Mouse (Mus musculus) heart, embryonic 14.5 days (tissue): Measurements from ENCODE around the gene 9230102O04Rik. TPM values are rescaled to one million over a fixed set of nuclear protein-coding genes. Genes with fewer than 3 reads are reported as not detected.

Experiments
- ATAC-seq: fragments of 200-750 bp; cut with Nextera tagmentation; 2 replicates; pipeline ENCODE4 v1.8.0; 2017; ENCODE audit warnings: low read depth, moderate TSS enrichment; ENCODE audit not compliant: insufficient number of reproducible peaks, insufficient read depth, low FRiP score
- H3K27ac ChIP-seq, 2 experiments: fragments of 200-500 bp in 1 of 2; fragments of 300-500 bp in 1 of 2; sonication (generic) in 1 of 2; replicated peaks in 1 of 2; 2 replicates each; pipeline ENCODE4 v1.5.1; 2012 to 2014; ENCODE audit warnings: low read depth in 2 of 2, low read length in 2 of 2, control low read depth in 1 of 2, mild to moderate bottlenecking in 1 of 2, mixed read lengths in 1 of 2; ENCODE audit not compliant: control insufficient read depth in 1 of 2, insufficient read depth in 1 of 2
- H3K27me3 ChIP-seq: fragments of 300-500 bp; sonication (generic); 2 replicates; pipeline ENCODE4 v1.6.1; 2014; ENCODE audit warnings: mild to moderate bottlenecking, low read length, control low read depth; ENCODE audit not compliant: control insufficient read depth, insufficient read depth
- H3K36me3 ChIP-seq: fragments of 300-500 bp; sonication (generic); 2 replicates; pipeline ENCODE4 v1.6.1; 2014; ENCODE audit warnings: mild to moderate bottlenecking, control low read depth, low read length, mixed read lengths; ENCODE audit not compliant: control insufficient read depth, insufficient read depth
- H3K4me1 ChIP-seq, 2 experiments: fragments of 200-500 bp in 1 of 2; fragments of 300-500 bp in 1 of 2; sonication (generic) in 1 of 2; 2 replicates each; pipeline ENCODE4 v1.6.1; 2012 to 2014; ENCODE audit warnings: low read length in 2 of 2, control low read depth in 1 of 2, mixed read lengths in 1 of 2; ENCODE audit not compliant: control insufficient read depth in 2 of 2, insufficient read depth in 2 of 2
- H3K4me2 ChIP-seq: fragments of 300-500 bp; sonication (generic); 2 replicates; pipeline ENCODE4 v1.6.1; 2014; ENCODE audit warnings: mild to moderate bottlenecking, low read length
- H3K4me3 ChIP-seq, 2 experiments: fragments of 200-500 bp in 1 of 2; fragments of 300-500 bp in 1 of 2; sonication (generic) in 1 of 2; 2 replicates each; pipeline ENCODE4 v1.5.1; 2012 to 2014; ENCODE audit warnings: low read length in 2 of 2, mild to moderate bottlenecking in 2 of 2, control low read depth in 1 of 2, low read depth in 1 of 2, moderate library complexity in 1 of 2; ENCODE audit not compliant: control insufficient read depth in 1 of 2, insufficient read depth in 1 of 2
- H3K9ac ChIP-seq: fragments of 300-500 bp; sonication (generic); 2 replicates; pipeline ENCODE4 v1.6.1; 2014; ENCODE audit warnings: mild to moderate bottlenecking, low read length
- H3K9me3 ChIP-seq: fragments of 300-500 bp; sonication (generic); 2 replicates; pipeline ENCODE4 v1.6.1; 2016; ENCODE audit warnings: low read length, control low read depth; ENCODE audit not compliant: control insufficient read depth
- WGBS: fragments of 180-500 bp; shearing (Covaris S2); extraction: QIAGEN DNeasy Blood & Tissue Kit; methylation state at CpG from one replicate; pipeline ENCODE4 v1.1.7; 2014; 5-methylcytosine and 5-hydroxymethylcytosine counted together
- polyA plus RNA-seq: library from polyadenylated mRNA; unstranded; fragments of >200 nt; fragmentation: Nextera tagmentation; extraction: Ambion mirVana; gene quantifications from 2 replicates; pipeline ENCODE4 v1.2.1, GENCODE M21; 2014

Gene 9230102O04Rik
- polyA plus RNA-seq, 1 experiment from 2014 or later: not detected

- Histone ChIP-seq H3K9ac (no peak overlapping the region), H3K4me1 (peaks cover 7 to 28% of the 10 kb centered on the region in 2 experiments), H3K27me3 (peaks cover 79% of the 10 kb centered on the region), H3K27ac (no peak overlapping the region), H3K4me2 (peak overlapping the region; percentile 95), H3K4me3 (peak overlapping the region; percentile 38 to 55; a peak in 3 of 4 replicates), H3K36me3 (no peaks in the 10 kb centered on the region), H3K9me3 (no peaks in the 10 kb centered on the region)
- WGBS: 3% methylated on average over 27 of the region's 27 CpGs
- no peak for ATAC-seq
Measured at GRCm38 (mm10) chr2:9883803-9884532, 5.4 kb downstream of the 9230102O04Rik start.

GRCm38 (mm10) chr2:9882926-9883802 is 6.2 kb downstream of the 9230102O04Rik start:
- no peak overlapping the region for H3K27ac ChIP-seq
- peak overlapping the region; percentile 38 to 55 for H3K4me3 ChIP-seq
- ATAC-seq: no peak
- no peak overlapping the region; the same call in 1 of the 2 replicates for H3K9ac ChIP-seq
- H3K36me3 ChIP-seq: no peaks in the 10 kb centered on the region
- peaks cover 7 to 29% of the 10 kb centered on the region in 2 experiments for H3K4me1 ChIP-seq
- peak overlapping the region; percentile 95 for H3K4me2 ChIP-seq
- peaks cover 71% of the 10 kb centered on the region for H3K27me3 ChIP-seq
- WGBS: under 1% methylated on average over 43 of the region's 43 CpGs
- H3K9me3 ChIP-seq: no peaks in the 10 kb centered on the region

GRCm38 (mm10) chr2:9882371-9882925 is 6.9 kb downstream of the 9230102O04Rik start:
- peaks cover 8 to 35% of the 10 kb centered on the region in 2 experiments for H3K4me1 ChIP-seq
- no peaks in the 10 kb centered on the region for H3K9me3 ChIP-seq
- peaks cover 65% of the 10 kb centered on the region for H3K27me3 ChIP-seq
- H3K4me3 ChIP-seq: peak overlapping the region; percentile 38 to 55
- H3K9ac ChIP-seq: peak overlapping the region; percentile 46; the same call in 1 of the 2 replicates
- H3K36me3 ChIP-seq: no peaks in the 10 kb centered on the region
- WGBS: 1% methylated on average over 39 of the region's 39 CpGs
- no peak for ATAC-seq
- no peak overlapping the region for H3K27ac ChIP-seq
- H3K4me2 ChIP-seq: peak overlapping the region; percentile 95

- Histone ChIP-seq H3K4me2 (peak overlapping the region; percentile 95), H3K4me3 (peak overlapping the region; percentile 38 to 55), H3K27me3 (peaks cover 56% of the 10 kb centered on the region), H3K27ac (peak overlapping the region in 1 of 2 experiments; percentile 46; a peak in 1 of 4 replicates), H3K4me1 (peaks cover 14 to 35% of the 10 kb centered on the region in 2 experiments), H3K9ac (peak overlapping the region; percentile 54), H3K36me3 (no peaks in the 10 kb centered on the region), H3K9me3 (no peaks in the 10 kb centered on the region)
- 2% methylated on average over 12 of the region's 13 CpGs for WGBS
- ATAC-seq: no peak
Measured at GRCm38 (mm10) chr2:9881611-9882023, 7.7 kb downstream of the 9230102O04Rik start.

- Histone ChIP-seq H3K27ac (peak within 1 kb of the TSS in 1 of 2 experiments; percentile 46; a peak in 1 of 4 replicates), H3K4me1 (peaks cover 14 to 35% of the 10 kb centered on the region in 2 experiments), H3K9me3 (no peaks in the 10 kb centered on the region), H3K36me3 (no peaks in the 10 kb centered on the region), H3K9ac (peak within 1 kb of the TSS; percentile 54), H3K4me2 (peak within 1 kb of the TSS; percentile 95), H3K4me3 (peak within 1 kb of the TSS; percentile 38 to 55), H3K27me3 (peaks cover 55% of the 10 kb centered on the region)
- ATAC-seq: no peak
- WGBS: under 1% methylated on average over 32 of the region's 35 CpGs
Measured at GRCm38 (mm10) chr2:9881051-9881591, 8.2 kb downstream of the 9230102O04Rik start, which contains the start of gene 4930412O13Rik. TSS of gene 4930412O13Rik (plus strand) at chr2:9881252.

- Histone ChIP-seq H3K9ac (no peak overlapping the region), H3K4me3 (peak overlapping the region in 1 of 2 experiments; percentile 55; a peak in 2 of 4 replicates), H3K27ac (no peak overlapping the region), H3K27me3 (peaks cover 55% of the 10 kb centered on the region), H3K36me3 (no peaks in the 10 kb centered on the region), H3K9me3 (no peaks in the 10 kb centered on the region), H3K4me2 (peak overlapping the region; percentile 95), H3K4me1 (peaks cover 14 to 35% of the 10 kb centered on the region in 2 experiments)
- 5% methylated on average over 11 of the region's 11 CpGs for WGBS
- ATAC-seq: no peak
Measured at GRCm38 (mm10) chr2:9880271-9880670, 9.1 kb downstream of the 9230102O04Rik start.

- under 1% methylated on average over 21 of the region's 21 CpGs for WGBS
- peak overlapping the region; percentile 95 for H3K4me2 ChIP-seq
- no peak overlapping the region for H3K9ac ChIP-seq
- ATAC-seq: peak; percentile 91
- H3K36me3 ChIP-seq: no peaks in the 10 kb centered on the region
- peaks cover 56% of the 10 kb centered on the region for H3K27me3 ChIP-seq
- no peak overlapping the region for H3K27ac ChIP-seq
- H3K4me1 ChIP-seq: peaks cover 18 to 33% of the 10 kb centered on the region in 2 experiments
- peak overlapping the region; percentile 55 to 60 for H3K4me3 ChIP-seq
- H3K9me3 ChIP-seq: no peaks in the 10 kb centered on the region
Measured at GRCm38 (mm10) chr2:9879493-9879892, 9.8 kb downstream of the 9230102O04Rik start.
